Mouse (Mus musculus) heart, embryonic 15.5 days (tissue): ENCODE results near the gene Anapc15. TPM values are rescaled to one million over a fixed set of nuclear protein-coding genes. Genes with fewer than 3 reads are reported as not detected.

Experiments
- ATAC-seq: fragments of 200-750 bp; cut with Nextera tagmentation; replicated peaks from 2 replicates; pipeline ENCODE4 v1.8.0; 2017; ENCODE audit warnings: low read depth, moderate TSS enrichment; ENCODE audit not compliant: insufficient number of reproducible peaks, insufficient read depth, low FRiP score
- H3K27ac ChIP-seq: fragments of 300-500 bp; sonication (generic); 2 replicates; pipeline ENCODE4 v1.5.1; 2015; ENCODE audit warnings: mild to moderate bottlenecking, inconsistent platforms
- H3K27me3 ChIP-seq: fragments of 300-500 bp; sonication (generic); 2 replicates; pipeline ENCODE4 v1.6.1; 2015; ENCODE audit warnings: inconsistent platforms
- H3K36me3 ChIP-seq: fragments of 300-500 bp; sonication (generic); 2 replicates; pipeline ENCODE4 v1.6.1; 2015; ENCODE audit warnings: mild to moderate bottlenecking, inconsistent platforms
- H3K4me1 ChIP-seq: fragments of 300-500 bp; sonication (generic); replicated peaks from 2 replicates; pipeline ENCODE4 v1.6.1; 2015; ENCODE audit warnings: inconsistent platforms
- H3K4me2 ChIP-seq: fragments of 300-500 bp; sonication (generic); 2 replicates; pipeline ENCODE4 v1.6.1; 2015; ENCODE audit warnings: inconsistent platforms, mild to moderate bottlenecking, moderate library complexity
- H3K4me3 ChIP-seq: fragments of 300-500 bp; sonication (generic); 2 replicates; pipeline ENCODE4 v1.5.1; 2015; ENCODE audit warnings: mild to moderate bottlenecking, inconsistent platforms
- H3K9ac ChIP-seq: fragments of 300-500 bp; sonication (generic); 2 replicates; pipeline ENCODE4 v1.6.1; 2015; ENCODE audit warnings: mild to moderate bottlenecking, inconsistent platforms
- H3K9me3 ChIP-seq: fragments of 300-500 bp; sonication (generic); replicated peaks from 2 replicates; pipeline ENCODE4 v1.6.1; 2016; ENCODE audit warnings: inconsistent platforms
- WGBS: fragments of 180-500 bp; shearing (Covaris S2); methylation state at CpG from one replicate; pipeline ENCODE4 v1.1.7; 2015; ENCODE audit warnings: mixed read lengths; 5-methylcytosine and 5-hydroxymethylcytosine counted together
- polyA plus RNA-seq: library from polyadenylated mRNA; unstranded; fragments of >200 nt; fragmentation: Nextera tagmentation; extraction: Ambion mirVana; gene quantifications from 2 replicates; pipeline ENCODE4 v1.2.1, GENCODE M21; 2015

The Anapc15 gene
- 48.3 and 54.7 TPM in 2 replicates for polyA plus RNA-seq

- no peak within 1 kb of the TSS for H3K4me3 ChIP-seq
- no peak within 1 kb of the TSS for H3K9ac ChIP-seq
- no peaks in the 10 kb centered on the region for H3K36me3 ChIP-seq
- H3K27ac ChIP-seq = no peak within 1 kb of the TSS
- no peaks in the 10 kb centered on the region for H3K9me3 ChIP-seq
- WGBS = 55% methylated on average over 3 of the region's 3 CpGs
- H3K4me2 ChIP-seq = no peak within 1 kb of the TSS
- no peaks in the 10 kb centered on the region for H3K27me3 ChIP-seq
- peaks cover 5% of the 10 kb centered on the region for H3K4me1 ChIP-seq
- ATAC-seq = no peak
Observed at GRCm38 (mm10) chr7:101863415-101863814, at the start of gene Anapc15. TSS of gene Anapc15 (plus strand) at chr7:101863715.

GRCm38 (mm10) chr7:101817861-101818401 lies 45.6 kb upstream of the Anapc15 start, which contains the start of gene Phox2a:
TSS of gene Phox2a (plus strand) at chr7:101818313.
- Histone ChIP-seq H3K36me3 (no peaks in the 10 kb centered on the region), H3K4me2 (peak within 1 kb of the TSS; percentile 64), H3K27me3 (peaks cover 63% of the 10 kb centered on the region), H3K9ac (0 out of 2 replicates have a peak within 1 kb of the TSS, but pooled peaks have one; percentile 6), H3K9me3 (no peaks in the 10 kb centered on the region), H3K4me3 (peak within 1 kb of the TSS; percentile 38), H3K27ac (no peak within 1 kb of the TSS), H3K4me1 (peaks cover 37% of the 10 kb centered on the region)
- peak; percentile 29; the same call in 1 of the 2 replicates for ATAC-seq
- 1% methylated on average over 44 of the region's 45 CpGs for WGBS

- no peak overlapping the region for H3K27ac ChIP-seq
Observed at GRCm38 (mm10) chr7:101820295-101821030, 43.1 kb upstream of the Anapc15 start.

GRCm38 (mm10) chr7:101821571-101822501 lies 41.7 kb upstream of the Anapc15 start:
- peaks cover 44% of the 10 kb centered on the region for H3K4me1 ChIP-seq
- peak overlapping the region; percentile 79 for H3K27ac ChIP-seq
- peak overlapping the region; percentile 98 for H3K4me2 ChIP-seq
- H3K9me3 ChIP-seq = no peaks in the 10 kb centered on the region
- H3K27me3 ChIP-seq = peaks cover 54% of the 10 kb centered on the region
- peak overlapping the region; percentile 58 for H3K4me3 ChIP-seq
- under 1% methylated on average over 66 of the region's 71 CpGs for WGBS
- peaks cover 32% of the 10 kb centered on the region for H3K36me3 ChIP-seq
- ATAC-seq = peak; percentile 74
- peak overlapping the region; percentile 77 for H3K9ac ChIP-seq

More at GRCm38 (mm10) chr7:101820295-101821030, 43.1 kb upstream of the Anapc15 start:
- Histone ChIP-seq H3K36me3 (peaks cover 19% of the 10 kb centered on the region; the same call in 1 of the 2 replicates), H3K9ac (no peak overlapping the region), H3K4me2 (peak overlapping the region; percentile 98), H3K9me3 (no peaks in the 10 kb centered on the region), H3K4me3 (peak overlapping the region; percentile 58), H3K27me3 (peaks cover 63% of the 10 kb centered on the region), H3K4me1 (peaks cover 44% of the 10 kb centered on the region)
- ATAC-seq = no peak
- WGBS = 4% methylated on average over 35 of the region's 35 CpGs

GRCm38 (mm10) chr7:101822836-101823757 lies 40.4 kb upstream of the Anapc15 start:
- Histone ChIP-seq H3K4me2 (no peak overlapping the region), H3K9me3 (no peaks in the 10 kb centered on the region), H3K4me1 (peaks cover 39% of the 10 kb centered on the region), H3K4me3 (no peak overlapping the region), H3K9ac (no peak overlapping the region), H3K27me3 (peaks cover 41% of the 10 kb centered on the region), H3K36me3 (peaks cover 45% of the 10 kb centered on the region), H3K27ac (no peak overlapping the region; the same call in 1 of the 2 replicates)
- WGBS = 48% methylated on average over 32 of the region's 32 CpGs
- no peak for ATAC-seq

- peaks cover 32% of the 10 kb centered on the region for H3K27me3 ChIP-seq
- peaks cover 34% of the 10 kb centered on the region for H3K4me1 ChIP-seq
- no peak overlapping the region for H3K9ac ChIP-seq
- no peaks in the 10 kb centered on the region for H3K9me3 ChIP-seq
- WGBS = 81% methylated on average over 18 of the region's 18 CpGs
- no peak overlapping the region for H3K4me3 ChIP-seq
- no peak overlapping the region for H3K4me2 ChIP-seq
- no peak overlapping the region for H3K27ac ChIP-seq
- ATAC-seq = no peak
- H3K36me3 ChIP-seq = peaks cover 54% of the 10 kb centered on the region
Observed at GRCm38 (mm10) chr7:101823758-101824630, 39.5 kb upstream of the Anapc15 start.

GRCm38 (mm10) chr7:101830373-101830772 lies 33.1 kb upstream of the Anapc15 start:
- Histone ChIP-seq H3K4me2 (no peak overlapping the region), H3K36me3 (peaks cover 80% of the 10 kb centered on the region), H3K4me1 (peaks cover 19% of the 10 kb centered on the region), H3K27me3 (no peaks in the 10 kb centered on the region), H3K4me3 (no peak overlapping the region), H3K27ac (no peak overlapping the region), H3K9me3 (no peaks in the 10 kb centered on the region), H3K9ac (no peak overlapping the region)
- no peak for ATAC-seq
- WGBS = 90% methylated on average over 3 of the region's 3 CpGs

- Histone ChIP-seq H3K27ac (no peak overlapping the region), H3K4me1 (peaks cover 26% of the 10 kb centered on the region), H3K4me3 (no peak overlapping the region), H3K4me2 (no peak overlapping the region), H3K9ac (no peak overlapping the region), H3K9me3 (no peaks in the 10 kb centered on the region), H3K36me3 (peaks cover 69% of the 10 kb centered on the region), H3K27me3 (no peaks in the 10 kb centered on the region)
- 94% methylated on average over 8 of the region's 8 CpGs for WGBS
- no peak for ATAC-seq
Observed at GRCm38 (mm10) chr7:101831437-101831836, 32.1 kb upstream of the Anapc15 start.

GRCm38 (mm10) chr7:101832372-101832771 lies 31.1 kb upstream of the Anapc15 start:
- no peak overlapping the region for H3K4me2 ChIP-seq
- WGBS = 92% methylated on average over 4 of the region's 4 CpGs
- no peak for ATAC-seq
- H3K36me3 ChIP-seq = peaks cover 60% of the 10 kb centered on the region
- H3K4me1 ChIP-seq = peaks cover 26% of the 10 kb centered on the region
- H3K27ac ChIP-seq = no peak overlapping the region
- H3K9me3 ChIP-seq = no peaks in the 10 kb centered on the region
- no peak overlapping the region for H3K4me3 ChIP-seq
- H3K27me3 ChIP-seq = no peaks in the 10 kb centered on the region
- no peak overlapping the region for H3K9ac ChIP-seq
